In the genomic region with DNA sequence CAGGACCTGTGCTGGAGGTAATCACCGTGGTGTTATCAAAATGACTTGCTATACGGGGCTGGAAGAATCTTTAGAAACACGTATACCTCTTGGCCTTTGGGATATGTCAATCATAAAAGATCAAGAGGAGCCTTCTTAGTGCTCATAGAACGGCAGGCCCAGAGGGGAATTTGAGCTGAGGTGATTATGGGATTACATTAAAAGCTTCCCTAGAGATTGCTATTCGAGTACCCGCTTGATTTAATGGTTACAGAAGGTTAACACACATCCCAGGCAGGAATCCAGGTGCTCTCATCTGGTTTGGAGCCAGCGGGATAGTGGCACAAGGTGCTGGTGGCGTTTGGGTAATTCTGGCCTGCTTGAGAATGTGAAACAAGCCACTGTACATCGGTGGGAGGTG, we compare ENCODE assay signal across 22 mouse cellular contexts.
A peak's percentile ranks its signal among the peaks of the same experiment; 100 is the strongest.
DNase-seq lines count a peak whose midpoint lies in the region; ATAC-seq and TF ChIP-seq lines count a peak whose summit lies in the region.
"Had no signal": no experiment of that assay in that cellular context is flagged by ENCODE, and none has a peak within 500 bp of the region (broad histone marks: within the 10 kb centered on the region; RNA-seq: fewer than 3 reads in every experiment).

No protein-coding gene starts in this region.

- H3K27ac ChIP-seq in kidney, embryonic 14.5 days (ENCODE audit: low read depth, low read length): no peak overlapping the region
- H3K27ac ChIP-seq in kidney, embryonic 15.5 days: no peak overlapping the region
- no peak overlapping the region for H3K27ac ChIP-seq in embryonic facial prominence, embryonic 14.5 days (replicated peaks; ENCODE audit: low read depth, low read length)
- H3K27ac ChIP-seq: embryonic facial prominence, embryonic 15.5 days; forebrain, embryonic 10.5 days; forebrain, embryonic 15.5 days; heart, embryonic 10.5 days; hindbrain, embryonic 12.5 days had no signal

- no peak for ATAC-seq in kidney, embryonic 14.5 days (ENCODE audit: low FRiP score, low TSS enrichment)
- no peak for ATAC-seq in kidney, embryonic 15.5 days (replicated peaks; ENCODE audit: low FRiP score)
- no peak for ATAC-seq in embryonic facial prominence, embryonic 14.5 days (ENCODE audit: low read depth)
- ATAC-seq: forebrain, embryonic 15.5 days; hindbrain, embryonic 16.5 days had no signal

- H3K9ac ChIP-seq in kidney, embryonic 14.5 days (ENCODE audit: low read depth, low read length): no peak overlapping the region
- H3K9ac ChIP-seq in kidney, embryonic 15.5 days: no peak overlapping the region
- H3K9ac ChIP-seq in embryonic facial prominence, embryonic 14.5 days (ENCODE audit: low read depth, low read length): no peak overlapping the region
- H3K9ac ChIP-seq: embryonic facial prominence, embryonic 15.5 days; forebrain, embryonic 15.5 days; hindbrain, embryonic 12.5 days had no signal

- no peak overlapping the region for H3K4me2 ChIP-seq in kidney, embryonic 14.5 days (replicated peaks; ENCODE audit: low read depth, low read length)
- no peak overlapping the region for H3K4me2 ChIP-seq in kidney, embryonic 15.5 days
- H3K4me2 ChIP-seq in embryonic facial prominence, embryonic 14.5 days (ENCODE audit: low read depth, low read length): no peak overlapping the region
- H3K4me2 ChIP-seq: embryonic facial prominence, embryonic 15.5 days; forebrain, embryonic 15.5 days; hindbrain, embryonic 12.5 days had no signal

- no peak for TF ChIP-seq POLR2A in brain, embryonic 14.5 days (IDR thresholded peaks at IDR 0.05; ENCODE audit: borderline replicate concordance, extremely low read depth, insufficient read depth, insufficient read length, poor library complexity, severe bottlenecking)

- peak; percentile 7 for DNase-seq in kidney, adult 18-20 months
- peak; percentile 5 to 16 for DNase-seq in kidney, postnatal 36 days
- DNase-seq in brain, embryonic 14.5 days (ENCODE audit: low read depth): peak; percentile 43
- DNase-seq in embryonic facial prominence, embryonic 14.5 days (ENCODE audit: low spot score): peak; percentile 56
- no peak for DNase-seq in layer of hippocampus, postnatal 36 days
- DNase-seq: adrenal gland, adult 2 months; adrenal gland, postnatal 25 days; cerebellum, adult 2 months; cerebellum, postnatal 10 days; gastrocnemius, postnatal 10 days; heart, adult 18-20 months; heart, postnatal 10 days; heart, postnatal 4 days had no signal

- 64% methylated on average over 9 of the region's 9 CpGs for WGBS in kidney, embryonic 14.5 days
- WGBS in kidney, embryonic 15.5 days: 71% methylated on average over 9 of the region's 9 CpGs
- WGBS in embryonic facial prominence, embryonic 14.5 days: 29% methylated on average over 9 of the region's 9 CpGs

- H3K27me3 ChIP-seq in kidney, embryonic 14.5 days (ENCODE audit: control insufficient read depth, insufficient read depth, low read length): no peaks in the 10 kb centered on the region
- H3K27me3 ChIP-seq in kidney, embryonic 15.5 days: no peaks in the 10 kb centered on the region
- H3K27me3 ChIP-seq in embryonic facial prominence, embryonic 14.5 days (replicated peaks; ENCODE audit: control insufficient read depth, insufficient read depth, low read length): peaks cover 8% of the 10 kb centered on the region

- no peak overlapping the region for H3K4me3 ChIP-seq in kidney, embryonic 14.5 days (ENCODE audit: low read length)
- no peak overlapping the region for H3K4me3 ChIP-seq in kidney, embryonic 15.5 days (replicated peaks)
- no peak overlapping the region for H3K4me3 ChIP-seq in embryonic facial prominence, embryonic 14.5 days (ENCODE audit: low read depth, low read length)
- H3K4me3 ChIP-seq: embryonic facial prominence, embryonic 15.5 days; erythroblast, embryonic 14.5 days; forebrain, embryonic 10.5 days; forebrain, embryonic 15.5 days; heart, embryonic 10.5 days; hindbrain, embryonic 12.5 days had no signal

- H3K4me1 ChIP-seq in kidney, embryonic 14.5 days (ENCODE audit: control insufficient read depth, insufficient read depth, low read length): no peaks in the 10 kb centered on the region
- no peaks in the 10 kb centered on the region for H3K4me1 ChIP-seq in kidney, embryonic 15.5 days
- no peaks in the 10 kb centered on the region for H3K4me1 ChIP-seq in embryonic facial prominence, embryonic 14.5 days (ENCODE audit: control insufficient read depth, insufficient read depth, low read length)
- H3K4me1 ChIP-seq: hindbrain, embryonic 12.5 days had no signal

- H3K9me3 ChIP-seq in kidney, embryonic 14.5 days (ENCODE audit: control insufficient read depth, low read length): no peaks in the 10 kb centered on the region
- no peaks in the 10 kb centered on the region for H3K9me3 ChIP-seq in kidney, embryonic 15.5 days (replicated peaks)
- H3K9me3 ChIP-seq in embryonic facial prominence, embryonic 14.5 days (ENCODE audit: control insufficient read depth, low read length): no peaks in the 10 kb centered on the region
- H3K9me3 ChIP-seq: embryonic facial prominence, embryonic 15.5 days; forebrain, embryonic 10.5 days; forebrain, embryonic 15.5 days; heart, embryonic 10.5 days; hindbrain, embryonic 12.5 days had no signal

- H3K36me3 ChIP-seq in kidney, embryonic 14.5 days (ENCODE audit: control insufficient read depth, insufficient read depth, low read length): no peaks in the 10 kb centered on the region
- no peaks in the 10 kb centered on the region for H3K36me3 ChIP-seq in kidney, embryonic 15.5 days
- no peaks in the 10 kb centered on the region for H3K36me3 ChIP-seq in embryonic facial prominence, embryonic 14.5 days (ENCODE audit: control insufficient read depth, insufficient read depth, low read length)
- H3K36me3 ChIP-seq: embryonic facial prominence, embryonic 15.5 days; forebrain, embryonic 10.5 days; forebrain, embryonic 15.5 days; heart, embryonic 10.5 days; hindbrain, embryonic 12.5 days had no signal

- TF ChIP-seq CTCF in brain, embryonic 14.5 days (IDR thresholded peaks at IDR 0.05; ENCODE audit: borderline replicate concordance, extremely low read depth, insufficient read depth, insufficient read length): no peak

Comparison
In these comparisons a context has a peak if more than half of its experiments do, and no peak if none do; other contexts are left out.
1. DNase-seq: peak in kidney, adult 18-20 months (single experiment), kidney, postnatal 36 days (2 of 2), brain, embryonic 14.5 days (single experiment) and embryonic facial prominence, embryonic 14.5 days (single experiment); none in layer of hippocampus, postnatal 36 days (0 of 2).